Mouse (Mus musculus): ENCODE results near the gene Hook2.

DNA sequence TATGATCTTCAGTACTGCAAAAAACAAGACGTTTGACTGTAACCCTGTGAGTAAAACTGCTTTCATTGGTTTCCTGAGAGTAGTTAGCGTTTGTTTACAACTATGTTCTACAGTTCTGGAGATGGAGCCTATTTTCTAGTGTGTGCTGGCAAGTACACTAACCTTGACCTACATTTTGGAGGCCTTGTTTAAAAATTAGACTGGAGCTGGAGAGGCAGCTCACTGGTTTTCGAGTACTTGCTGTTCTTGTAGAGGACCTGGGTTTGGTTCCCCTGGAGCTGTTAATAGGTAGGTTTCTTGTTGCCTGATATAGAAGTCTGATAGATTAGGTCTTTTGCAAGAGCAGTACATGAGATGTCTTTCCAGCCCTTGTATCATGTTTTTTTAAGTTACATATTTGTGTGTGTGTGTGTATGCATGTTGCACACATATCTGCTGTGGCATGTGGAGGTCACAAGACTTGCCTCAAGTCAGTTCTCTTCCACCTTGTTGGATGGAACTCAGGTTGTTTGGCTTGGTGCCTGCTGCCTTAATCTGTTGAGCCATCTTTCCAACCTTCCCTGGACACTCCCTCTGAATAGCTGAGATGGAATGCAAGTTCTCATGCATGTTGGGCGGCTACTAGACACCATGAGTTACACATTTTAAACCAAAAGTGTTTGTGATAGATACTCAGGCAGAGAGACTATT is 42.4 kb downstream of the Hook2 start:
- TF ChIP-seq CTCF (IDR thresholded peaks at IDR 0.05; ENCODE audit: low read depth) (no peak), EP300 (IDR thresholded peaks at IDR 0.05; ENCODE audit: low read depth) (no peak)

Data from heart, postnatal 0 days (tissue).